Mouse (Mus musculus) ES-E14 (cell line): ENCODE measurements around the gene Prmt8. TPM values are rescaled to one million over a fixed set of nuclear protein-coding genes. Genes with fewer than 3 reads are reported as not detected.

ENCODE experiments used
- DNase-seq: peaks from one replicate; pipeline ENCODE4 v3.0.0-alpha.2; 2013; ENCODE audit warnings: low read depth, low spot score
- H3K27ac ChIP-seq: 2 replicates; pipeline ENCODE4 v1.5.1; 2012; ENCODE audit warnings: low read depth, mild to moderate bottlenecking, low read length, moderate library complexity, mixed read lengths; ENCODE audit not compliant: poor library complexity, insufficient read depth, severe bottlenecking
- H3K36me3 ChIP-seq: 2 replicates; pipeline ENCODE4 v1.6.1; 2012; ENCODE audit warnings: mild to moderate bottlenecking, low read length, moderate library complexity, mixed read lengths; ENCODE audit not compliant: control insufficient read depth, poor library complexity, insufficient read depth, severe bottlenecking
- H3K4me1 ChIP-seq, 2 experiments: fragments of 150-350 bp in 1 of 2; sonication (generic) in 1 of 2; 2 replicates each; pipeline ENCODE4 v1.6.1; 2012; ENCODE audit warnings: low read length in 2 of 2, mild to moderate bottlenecking in 1 of 2, mixed read lengths in 1 of 2; ENCODE audit not compliant: control insufficient read depth in 2 of 2, insufficient read depth in 2 of 2, poor library complexity in 1 of 2
- H3K4me3 ChIP-seq, 2 experiments: fragments of 150-350 bp in 1 of 2; sonication (generic) in 1 of 2; 2 replicates each; pipeline ENCODE4 v1.5.1; 2012; ENCODE audit warnings: low read length in 2 of 2, low read depth in 1 of 2, mild to moderate bottlenecking in 1 of 2, mixed read lengths in 1 of 2; ENCODE audit not compliant: insufficient read depth in 1 of 2, poor library complexity in 1 of 2, severe bottlenecking in 1 of 2
- H3K9ac ChIP-seq: 2 replicates; pipeline ENCODE4 v1.6.1; 2012; ENCODE audit warnings: low read depth, mild to moderate bottlenecking, low read length, mixed read lengths; ENCODE audit not compliant: poor library complexity, insufficient read depth, severe bottlenecking
- H3K9me3 ChIP-seq: fragments of 150-350 bp; sonication (generic); 2 replicates; pipeline ENCODE4 v1.6.1; 2012; ENCODE audit warnings: low read depth, mild to moderate bottlenecking, low read length; ENCODE audit not compliant: control insufficient read depth, insufficient read depth
- CHD2 ChIP-seq: IDR thresholded peaks from 2 replicates; pipeline ENCODE4 v1.6.1; 2014; ENCODE audit warnings: mild to moderate bottlenecking, low read depth, low read length, inconsistent platforms
- HCFC1 ChIP-seq: IDR thresholded peaks from 2 replicates; pipeline ENCODE4 v1.6.1; 2012; ENCODE audit warnings: low read length, inconsistent platforms, borderline replicate concordance; ENCODE audit not compliant: insufficient read depth
- MAFK ChIP-seq: IDR thresholded peaks from 2 replicates; pipeline ENCODE4 v1.6.1; 2014; ENCODE audit warnings: mild to moderate bottlenecking, low read depth, low read length, inconsistent platforms; ENCODE audit not compliant: insufficient read depth
- ZC3H11A ChIP-seq: IDR thresholded peaks from 2 replicates; pipeline ENCODE4 v1.6.1; 2012; ENCODE audit warnings: low read depth, mild to moderate bottlenecking, inconsistent platforms, low read length, borderline replicate concordance
- ZNF384 ChIP-seq: IDR thresholded peaks from 2 replicates; pipeline ENCODE4 v1.6.1; 2012; ENCODE audit warnings: low read depth, low read length, inconsistent platforms
- in situ Hi-C, 2 experiments: fragments of 600-800 bp; cut with MboI; formaldehyde crosslinking; loops; one replicate each; pipeline ENCODE4 v1.15.1; 2025; ENCODE audit warnings: low sequenced_read_pairs in 2 of 2, inconsistent platforms in 1 of 2; ENCODE audit not compliant: unreplicated experiment in 2 of 2
- total RNA-seq: library from RNA; depleted of rRNA; stranded (reverse); fragments of 300-350 nt; gene quantifications from 2 replicates; pipeline ENCODE4 v1.2.3, GENCODE M21; 2012

The Prmt8 gene
- total RNA-seq, 1 experiment, result 2.1 TPM

DNA sequence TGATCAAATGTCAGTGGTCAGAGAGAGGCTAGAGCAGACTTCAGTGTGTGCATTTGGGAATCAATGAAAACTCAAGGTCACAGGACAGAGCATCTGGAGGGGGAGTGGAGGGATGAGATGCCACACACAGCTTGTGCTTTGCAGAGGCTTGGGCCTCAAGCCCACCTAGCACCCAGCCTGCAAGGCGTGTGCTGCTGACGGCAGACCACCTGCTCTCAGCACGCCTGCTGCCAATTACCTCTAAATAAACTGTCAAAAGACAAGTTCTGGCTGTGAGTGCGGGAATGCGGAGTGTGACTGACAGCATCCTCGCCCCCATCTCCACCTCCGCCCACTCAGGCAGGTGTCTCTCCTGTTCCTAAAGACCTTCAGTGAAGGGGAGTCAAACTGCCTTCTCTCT, 77.0 kb downstream of the Prmt8 start:
- Histone ChIP-seq H3K4me3 (no peak overlapping the region), H3K36me3 (no peaks in the 10 kb centered on the region), H3K27ac (no peak overlapping the region), H3K4me1 (peaks cover 0 to 8% of the 10 kb centered on the region in 2 experiments; a peak in 3 of 4 replicates), H3K9ac (no peak overlapping the region), H3K9me3 (no peaks in the 10 kb centered on the region)
- TF ChIP-seq MAFK, result no peak
- no peak for TF ChIP-seq HCFC1
- no peak for TF ChIP-seq CHD2
- TF ChIP-seq ZNF384, result no peak
- no peak for TF ChIP-seq ZC3H11A
- in situ Hi-C loops, result no loop called here
- DNase-seq, result no peak

DNA sequence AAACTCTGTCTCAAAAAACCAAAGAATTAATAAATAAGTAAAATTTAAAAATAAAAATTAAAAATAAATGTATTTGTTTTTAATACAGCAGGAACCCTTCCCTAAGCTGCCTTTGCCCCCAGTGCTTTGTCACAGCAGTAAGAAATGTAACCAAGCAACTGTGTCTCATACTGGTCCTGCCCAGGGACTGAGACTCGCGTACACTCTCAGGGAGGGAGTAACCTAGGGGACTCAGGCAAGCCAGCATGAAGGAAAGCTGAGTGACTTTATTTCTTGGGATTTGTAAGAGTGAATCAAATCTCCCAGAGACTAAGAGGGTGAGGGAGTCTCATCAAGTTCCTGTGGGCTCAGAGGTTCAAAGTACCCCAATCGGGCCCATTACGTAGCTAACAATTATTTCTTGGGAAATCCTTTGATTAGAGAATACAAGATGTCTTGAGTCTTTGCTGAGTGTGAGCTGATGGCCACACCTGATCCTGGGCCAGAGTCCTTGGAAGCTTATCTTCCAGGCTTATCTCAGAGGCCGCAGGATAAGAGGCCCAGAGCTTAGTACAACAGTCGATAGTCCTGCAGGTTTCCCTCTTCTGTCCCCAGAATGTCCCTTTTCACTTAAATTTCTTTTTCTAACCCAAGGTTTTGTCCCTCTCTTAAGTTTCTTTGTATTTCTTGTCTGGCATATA, 82.0 kb downstream of the Prmt8 start:
- DNase-seq, result no peak
- in situ Hi-C loops, result no loop called here
- no peak overlapping the region for H3K4me3 ChIP-seq
- H3K9ac ChIP-seq, result no peak overlapping the region
- TF ChIP-seq HCFC1 (no peak), CHD2 (no peak), ZC3H11A (no peak), MAFK (no peak)
- no peak overlapping the region for H3K27ac ChIP-seq
- no peaks in the 10 kb centered on the region for H3K36me3 ChIP-seq
- H3K9me3 ChIP-seq, result no peaks in the 10 kb centered on the region
- peaks cover 0 to 8% of the 10 kb centered on the region in 2 experiments; a peak in 3 of 4 replicates for H3K4me1 ChIP-seq

DNA sequence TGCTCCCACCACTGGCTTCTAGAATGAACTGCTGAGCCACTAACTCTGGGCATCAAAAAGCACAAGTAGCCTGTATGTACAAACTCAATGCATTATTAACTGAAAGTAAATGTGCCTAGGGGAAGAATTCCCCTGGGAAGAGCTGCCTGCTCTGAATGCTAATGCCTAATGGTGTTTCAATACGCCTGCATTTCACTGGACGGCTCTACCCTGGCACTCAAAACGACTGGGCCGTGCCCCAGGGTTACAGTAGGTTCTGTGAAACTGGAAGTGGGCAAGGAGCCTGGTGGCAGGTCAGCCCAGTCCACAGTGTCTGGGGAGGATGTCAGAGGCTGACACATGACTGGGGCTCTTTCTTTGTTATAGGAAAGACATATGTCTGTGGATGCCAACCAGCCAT, 84.3 kb downstream of the Prmt8 start:
- Histone ChIP-seq H3K27ac (no peak overlapping the region), H3K9ac (no peak overlapping the region), H3K4me3 (no peak overlapping the region), H3K36me3 (no peaks in the 10 kb centered on the region), H3K9me3 (no peaks in the 10 kb centered on the region), H3K4me1 (no peaks in the 10 kb centered on the region)
- no peak for DNase-seq
- TF ChIP-seq HCFC1 (no peak), MAFK (no peak), ZNF384 (no peak), CHD2 (no peak), ZC3H11A (no peak)
- in situ Hi-C loops, result no loop called here

DNA sequence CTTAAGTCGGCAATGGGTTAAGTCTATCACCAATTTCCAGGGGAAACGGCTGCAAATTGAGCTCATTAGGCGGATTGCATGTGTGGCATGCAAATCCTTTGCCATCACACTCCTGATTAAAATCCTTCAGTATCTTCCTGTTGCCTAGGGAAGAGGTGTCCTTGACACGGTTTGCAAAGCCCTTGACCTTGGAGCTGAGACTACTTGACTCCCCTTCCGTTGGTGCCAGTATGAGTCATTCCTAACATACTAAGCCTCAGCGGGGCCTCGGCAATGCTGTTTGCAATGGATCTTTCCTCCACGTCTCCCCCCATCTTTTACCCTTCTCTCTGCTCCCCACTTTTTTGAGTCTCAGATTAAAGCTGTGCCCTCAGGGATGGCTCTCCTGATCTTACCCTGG, 85.7 kb downstream of the Prmt8 start:
- TF ChIP-seq ZNF384 (no peak), MAFK (no peak), CHD2 (no peak), HCFC1 (no peak), ZC3H11A (no peak)
- no peak overlapping the region for H3K4me3 ChIP-seq
- no peak overlapping the region for H3K27ac ChIP-seq
- in situ Hi-C loops, result no loop called here
- no peaks in the 10 kb centered on the region for H3K36me3 ChIP-seq
- no peaks in the 10 kb centered on the region for H3K9me3 ChIP-seq
- H3K9ac ChIP-seq, result no peak overlapping the region
- DNase-seq, result no peak
- no peaks in the 10 kb centered on the region for H3K4me1 ChIP-seq

DNA sequence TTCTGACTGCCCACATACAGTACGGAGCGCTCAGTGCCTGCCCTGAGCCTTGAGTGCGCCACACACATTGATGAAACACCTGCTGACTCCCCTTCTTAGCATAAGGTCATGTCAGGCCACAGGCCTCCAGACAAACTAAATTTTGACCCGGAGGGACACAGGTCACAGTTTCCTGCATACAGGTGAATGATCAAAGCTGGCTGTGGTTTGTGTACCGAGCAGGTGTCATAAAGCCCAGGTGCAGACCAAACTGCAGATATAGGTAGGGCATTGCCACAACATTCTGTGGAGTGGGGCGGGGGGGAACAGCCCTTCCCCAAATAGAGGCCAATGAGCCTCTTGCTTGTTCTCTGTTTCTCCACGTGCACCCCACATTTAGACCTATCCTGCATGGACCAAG, 88.5 kb downstream of the Prmt8 start:
- Histone ChIP-seq H3K9ac (no peak overlapping the region), H3K4me1 (no peaks in the 10 kb centered on the region), H3K27ac (no peak overlapping the region), H3K4me3 (no peak overlapping the region), H3K36me3 (no peaks in the 10 kb centered on the region), H3K9me3 (no peaks in the 10 kb centered on the region)
- TF ChIP-seq ZNF384 (no peak), MAFK (no peak), CHD2 (no peak), HCFC1 (no peak), ZC3H11A (no peak)
- in situ Hi-C loops, result no loop called here
- no peak for DNase-seq
